Mouse (Mus musculus): Measurements from ENCODE around the gene Sumo1. TPM values are rescaled to one million over a fixed set of nuclear protein-coding genes. Genes with fewer than 3 reads are reported as not detected.

The Sumo1 gene
- total RNA-seq, 1 experiment from 2014 or later, result 131 TPM

DNA sequence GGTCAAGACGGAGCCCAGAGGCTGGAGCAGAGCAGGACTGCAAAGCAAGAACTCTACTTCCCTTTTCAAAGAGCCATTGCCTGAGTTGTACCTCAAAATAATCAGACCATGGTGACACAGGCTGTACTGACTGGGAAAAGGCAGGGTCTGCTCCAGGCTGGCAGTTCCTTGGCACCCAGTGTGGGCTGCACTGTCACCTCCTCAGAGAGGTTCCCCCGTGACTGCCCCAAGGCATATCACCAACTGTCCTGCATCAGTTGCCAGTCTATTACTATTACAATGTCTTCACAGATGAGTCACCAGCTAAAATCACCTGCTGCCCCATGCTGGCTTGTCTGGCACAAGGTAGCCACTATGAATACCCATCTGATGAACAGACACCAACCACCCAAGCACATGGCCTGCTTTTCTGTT, 77.0 kb downstream of the Sumo1 start:
- DNase-seq, result no peak

DNA sequence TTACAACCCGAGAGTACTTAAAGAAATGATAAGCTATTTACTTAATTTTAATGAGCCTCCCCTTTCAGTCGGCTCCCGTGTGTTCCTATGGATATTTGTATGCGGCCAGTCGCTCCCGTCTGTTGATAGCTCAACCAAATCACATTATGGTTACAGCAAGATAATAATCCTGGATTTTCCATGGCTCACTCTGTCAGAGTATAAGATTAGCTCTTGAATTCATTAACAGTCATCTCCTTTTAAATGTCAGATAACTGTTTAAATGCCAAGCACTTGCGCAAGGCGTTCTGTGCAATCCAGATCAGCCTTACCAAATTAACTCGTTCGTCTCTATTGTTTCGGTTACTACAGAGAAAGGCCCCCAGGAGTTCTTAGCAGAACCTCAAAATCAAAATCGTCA, 77.8 kb downstream of the Sumo1 start:
- DNase-seq, result peak; percentile 54

DNA sequence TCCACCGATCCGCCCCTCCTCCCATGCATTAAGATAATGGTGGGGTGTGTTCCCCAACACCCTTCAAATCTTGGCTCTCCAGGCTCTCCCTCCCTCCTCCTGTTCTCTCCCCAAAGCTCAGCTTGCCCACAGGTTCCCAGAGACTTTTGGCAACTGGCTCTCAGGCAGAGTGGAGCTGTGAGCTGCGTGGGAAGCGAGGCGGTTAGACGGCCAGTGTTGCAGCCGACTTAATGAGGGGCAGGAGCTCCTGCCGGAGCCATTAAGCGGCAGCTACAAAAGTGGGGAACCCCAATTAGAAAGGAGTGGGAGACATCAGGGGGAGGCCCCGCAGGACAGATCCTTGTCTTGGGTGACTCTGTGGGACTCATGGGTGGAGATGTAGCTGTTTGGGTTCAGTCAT, 78.3 kb downstream of the Sumo1 start:
- DNase-seq, result peak; percentile 29

GRCm38 (mm10) chr1:59589271-59589670, 81.4 kb downstream of the Sumo1 start:
- DNase-seq, result no peak

- peak; percentile 84 for DNase-seq
Measured at GRCm38 (mm10) chr1:59584656-59585410, 85.8 kb downstream of the Sumo1 start.

DNA sequence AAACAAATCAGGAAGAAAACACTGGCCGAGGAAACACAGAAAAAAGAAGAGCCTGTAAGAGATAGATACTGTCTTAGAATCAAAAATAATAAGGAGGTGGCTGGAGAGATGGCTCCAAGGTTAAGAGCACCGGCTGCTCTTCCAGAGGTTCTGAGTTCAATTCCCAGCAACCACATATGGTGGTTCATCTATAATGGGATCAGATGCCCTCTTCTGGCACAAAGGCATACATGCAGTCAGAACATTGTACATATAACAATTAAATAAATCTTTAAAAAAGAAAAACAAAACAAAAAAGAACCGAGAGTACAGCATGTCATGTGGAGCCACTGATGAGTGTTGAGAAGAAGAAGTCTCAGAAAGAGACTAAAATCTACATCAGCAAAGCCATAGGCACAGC, 89.8 kb downstream of the Sumo1 start:
- DNase-seq, result no peak

DNA sequence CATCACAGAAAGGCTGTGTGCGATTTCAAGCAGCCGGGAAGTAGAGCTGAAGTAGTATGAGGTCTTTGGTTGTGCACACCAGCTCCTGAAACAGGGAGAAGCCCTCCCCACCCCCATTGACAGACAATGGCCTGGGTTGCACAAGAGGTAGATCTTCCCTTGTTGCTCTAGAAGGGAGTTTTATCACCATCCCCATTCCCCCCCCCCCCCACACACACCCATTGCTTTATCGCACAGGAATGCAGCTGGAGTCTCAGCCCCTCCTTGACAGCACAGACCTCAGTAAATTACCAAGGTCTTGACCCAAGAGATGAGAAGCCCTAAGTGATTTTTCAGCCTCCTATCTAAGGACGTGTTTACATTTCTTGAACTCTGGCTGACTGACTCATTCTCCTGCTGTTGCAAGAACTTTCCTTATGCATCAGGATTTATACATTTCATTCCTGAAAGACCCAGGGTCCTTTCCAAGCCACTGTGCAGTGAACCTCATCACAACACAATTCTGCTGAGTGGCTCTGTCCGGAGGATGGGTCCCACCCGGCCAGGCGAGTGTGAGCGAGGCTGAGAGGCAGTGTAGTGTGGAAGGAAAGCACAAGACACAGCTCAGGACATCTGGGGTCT, 90.4 kb downstream of the Sumo1 start:
- DNase-seq, result no peak

DNA sequence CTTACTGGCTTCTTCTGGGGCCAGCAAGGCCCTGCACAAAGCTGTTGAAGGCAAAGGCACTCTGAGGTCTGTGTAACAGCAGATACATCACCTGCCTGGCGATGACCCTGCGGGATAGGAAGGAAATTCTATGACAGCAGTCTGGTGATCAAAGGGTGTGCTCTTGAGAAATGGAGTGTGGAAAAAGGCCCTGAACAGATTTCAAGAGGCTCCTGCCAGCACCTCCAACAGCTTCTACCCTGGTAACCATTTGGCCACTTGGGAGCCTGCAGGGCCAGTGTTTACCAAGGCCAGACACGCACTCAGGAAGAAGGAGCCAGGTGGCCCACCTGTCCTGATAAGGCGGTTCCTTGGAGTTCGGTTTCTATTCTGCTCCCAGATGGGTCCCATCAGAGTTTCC, 91.3 kb downstream of the Sumo1 start:
- peak; percentile 41 for DNase-seq

DNA sequence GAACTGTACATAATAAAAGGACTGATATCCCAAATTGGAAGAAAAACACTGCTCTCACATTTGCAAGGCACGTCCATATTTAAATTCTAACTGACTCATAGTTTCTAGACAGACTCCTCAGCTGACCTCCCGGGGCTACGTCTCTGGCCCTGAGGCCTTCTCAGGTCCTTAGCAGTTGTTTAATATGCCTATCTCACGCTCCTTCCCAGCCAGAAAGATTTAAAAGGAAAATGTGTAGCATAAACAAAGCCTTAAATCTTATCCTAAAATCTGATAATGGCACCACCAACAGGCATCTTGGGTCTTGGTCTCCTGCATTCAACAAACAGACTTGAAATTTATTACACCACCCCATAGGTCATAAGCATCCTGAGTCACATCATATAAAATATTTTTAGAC, 91.9 kb downstream of the Sumo1 start:
- no peak for DNase-seq

DNA sequence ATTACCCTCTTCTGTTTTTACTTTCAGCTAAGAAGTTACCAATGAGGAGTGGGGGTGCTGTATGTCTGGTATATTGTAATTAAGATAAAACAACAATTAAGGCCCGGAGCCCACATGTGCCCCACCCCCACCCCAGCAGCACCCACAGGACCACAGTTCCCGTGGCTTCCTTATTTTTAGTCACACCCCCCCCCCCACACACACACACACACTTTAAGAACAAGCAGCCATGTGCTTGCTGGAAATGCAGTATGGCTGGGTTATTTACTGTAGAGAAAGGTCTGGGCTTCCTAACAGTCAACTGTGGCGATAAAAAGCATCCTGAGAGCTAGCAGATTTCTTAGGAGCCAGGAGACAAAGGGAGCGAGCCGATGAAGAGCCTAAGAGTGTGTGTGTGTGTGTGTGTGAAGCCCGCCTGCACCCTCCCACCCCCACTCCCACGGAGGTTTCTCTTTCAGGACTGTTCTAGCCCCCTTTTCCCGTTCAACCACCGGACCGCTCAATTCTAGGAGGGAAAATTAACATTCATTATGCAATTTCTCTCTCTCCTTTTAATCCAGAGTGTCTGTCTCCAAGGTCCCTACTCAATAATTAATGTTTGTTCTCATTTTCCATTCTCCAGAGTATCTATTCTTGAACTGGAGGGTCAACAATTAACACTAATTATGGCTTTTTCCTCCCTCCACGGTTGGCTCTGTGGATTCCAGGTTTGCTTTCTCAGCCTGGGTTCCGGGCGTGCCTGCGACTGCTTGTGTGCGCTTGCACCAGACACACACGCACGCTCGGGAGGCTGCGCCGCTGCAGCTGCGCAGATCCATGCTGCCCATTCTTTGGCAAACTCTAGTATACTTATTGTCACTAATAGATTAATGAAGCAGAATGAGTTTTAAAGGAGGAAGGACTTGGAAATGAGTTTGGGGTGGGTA, 96.1 kb downstream of the Sumo1 start:
- no peak for DNase-seq

GRCm38 (mm10) chr1:59573843-59574242, 96.8 kb downstream of the Sumo1 start:
- no peak for DNase-seq

DNA sequence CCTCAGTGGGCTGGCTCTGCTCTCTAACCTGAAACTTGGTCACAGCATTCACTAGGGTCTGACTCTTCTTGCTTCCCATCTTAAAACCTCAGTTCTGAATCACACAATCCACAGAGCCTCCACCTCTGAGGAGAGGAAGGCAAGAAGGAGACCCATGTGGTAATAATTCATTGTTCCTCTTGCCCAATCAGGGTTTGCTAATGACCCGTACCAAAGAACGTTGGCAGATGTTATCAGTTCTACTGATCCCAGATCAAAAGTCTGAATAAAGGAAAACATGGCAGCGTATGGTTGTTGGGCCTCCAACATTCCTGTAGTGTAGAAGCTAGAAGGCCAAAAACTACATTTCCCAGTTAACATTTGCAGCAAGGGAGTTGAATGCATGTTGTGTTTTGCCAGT, 99.1 kb downstream of the Sumo1 start:
- no peak for DNase-seq

DNA sequence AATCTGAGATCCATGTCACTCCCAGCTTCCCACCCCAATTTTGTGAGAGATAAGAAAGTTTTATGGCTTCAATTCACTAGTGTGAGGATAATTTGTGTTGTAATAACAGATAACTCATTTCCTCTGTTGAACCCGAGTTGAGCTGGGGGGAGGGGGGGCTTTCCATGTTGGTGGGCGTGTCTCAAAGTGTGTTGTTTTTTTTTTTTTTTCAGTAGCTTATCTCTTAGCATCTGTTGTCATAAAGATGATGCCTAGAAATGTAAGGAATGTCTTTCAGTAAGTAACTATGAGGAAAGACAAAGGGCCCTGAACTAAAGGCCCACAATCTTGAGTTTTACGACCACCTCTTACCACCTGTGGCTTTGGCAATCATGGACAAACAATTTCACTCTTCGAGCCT, 99.9 kb downstream of the Sumo1 start:
- no peak for DNase-seq

GRCm38 (mm10) chr1:59569301-59569700, 101.3 kb downstream of the Sumo1 start:
- no peak for DNase-seq

- no peak for DNase-seq
Measured at GRCm38 (mm10) chr1:59568283-59568682, 102.4 kb downstream of the Sumo1 start.

GRCm38 (mm10) chr1:59567521-59567920, 103.1 kb downstream of the Sumo1 start:
- DNase-seq, result no peak

- DNase-seq, result no peak
Measured at GRCm38 (mm10) chr1:59566926-59567325, 103.7 kb downstream of the Sumo1 start.

- DNase-seq, result no peak
Measured at GRCm38 (mm10) chr1:59566281-59566680, 104.4 kb downstream of the Sumo1 start.

DNA sequence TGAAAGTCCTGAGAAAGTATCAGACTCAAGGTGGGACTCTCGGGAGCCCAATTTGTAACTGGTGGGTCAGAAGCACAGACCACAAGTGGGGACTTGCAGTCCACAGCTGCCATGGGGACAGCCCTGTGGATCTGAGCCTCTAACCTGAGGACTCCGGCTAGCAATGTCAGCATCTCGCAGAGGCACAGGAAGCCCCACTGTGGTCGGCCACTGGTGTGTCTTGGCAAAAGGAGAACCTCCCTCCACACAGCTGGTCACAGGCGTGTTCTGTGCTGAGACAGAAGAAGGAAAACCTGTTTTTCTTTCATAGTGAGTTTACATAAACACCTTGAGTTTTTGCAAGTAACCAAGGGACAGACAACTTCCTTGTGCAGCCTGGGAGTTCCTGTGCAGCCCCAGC, 104.8 kb downstream of the Sumo1 start:
- no peak for DNase-seq

GRCm38 (mm10) chr1:59563581-59563980, 107.1 kb downstream of the Sumo1 start:
- DNase-seq, result no peak

GRCm38 (mm10) chr1:59553708-59554107, 116.9 kb downstream of the Sumo1 start:
- no peak for DNase-seq

GRCm38 (mm10) chr1:59550996-59551395, 119.6 kb downstream of the Sumo1 start:
- DNase-seq, result no peak

- DNase-seq, result no peak
Measured at GRCm38 (mm10) chr1:59550227-59550626, 120.4 kb downstream of the Sumo1 start.
